Mouse (Mus musculus) induced T-regulatory cell, adult 2 months (primary cell): ENCODE data around the gene Foxn3.

Experiments
- DNase-seq: peaks from one replicate; pipeline ENCODE4 v3.0.0-alpha.2; 2012; ENCODE audit warnings: low read depth

The Foxn3 gene

GRCm38 (mm10) chr12:99385897-99386834, 177.2 kb downstream of the Foxn3 start:
- no peak for DNase-seq

DNA sequence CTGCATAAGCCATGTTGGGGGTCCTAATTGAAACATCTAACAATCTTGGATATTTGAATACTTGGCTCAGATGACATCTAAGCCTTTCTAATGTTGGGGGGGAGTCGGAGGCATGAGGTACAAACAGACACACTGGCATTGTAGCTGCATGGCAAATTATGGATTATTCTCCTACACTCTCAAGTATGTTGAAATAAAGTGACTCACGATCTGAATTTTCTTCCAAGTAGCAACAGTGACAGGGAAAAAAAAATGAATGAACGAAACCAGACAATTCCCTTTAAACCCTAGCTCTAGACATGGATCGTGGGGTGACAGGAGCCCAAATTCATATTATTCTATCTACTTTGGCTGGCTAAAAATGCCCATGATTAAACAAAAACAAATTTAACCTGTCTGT, 178.3 kb downstream of the Foxn3 start:
- DNase-seq = no peak

DNA sequence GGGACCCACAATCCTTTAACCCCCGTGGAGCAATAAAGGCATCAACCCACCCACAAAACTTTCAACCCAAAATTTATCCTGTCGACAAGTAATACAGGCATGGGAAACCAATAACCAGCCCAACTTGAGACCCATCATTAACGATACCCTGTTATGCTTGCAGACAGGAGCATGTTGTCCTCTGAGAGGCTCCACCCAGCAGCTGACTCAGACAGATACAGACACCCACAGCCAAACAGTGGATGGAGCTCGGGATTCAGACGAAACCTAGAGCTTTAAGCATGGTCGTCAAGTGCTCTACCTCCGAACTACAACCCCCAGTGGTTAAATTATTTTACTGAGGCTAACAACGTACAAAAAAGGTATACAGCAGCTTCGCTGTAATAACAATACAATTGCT, 182.1 kb downstream of the Foxn3 start:
- no peak for DNase-seq

DNA sequence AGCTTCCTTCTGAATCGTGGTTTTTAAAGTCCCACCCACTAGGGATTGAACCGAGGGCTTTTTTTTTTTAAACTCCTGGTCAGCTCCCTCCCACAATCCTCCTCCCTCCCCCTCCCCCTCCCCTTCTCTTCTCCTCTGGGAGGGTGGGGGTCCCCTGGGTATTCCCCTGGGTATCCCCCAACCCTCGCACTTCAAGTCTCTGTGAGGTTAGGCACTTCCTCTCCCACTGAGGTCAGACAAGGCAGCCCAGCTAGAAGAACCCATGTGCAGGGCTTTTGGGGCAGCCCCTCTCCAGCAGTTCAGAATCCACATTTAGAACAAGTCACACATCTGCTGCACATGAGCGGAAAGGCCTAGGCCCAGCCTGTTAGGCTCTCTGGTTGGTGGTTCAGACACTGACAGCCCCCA, 182.5 kb downstream of the Foxn3 start:
- DNase-seq = peak; percentile 81

GRCm38 (mm10) chr12:99380124-99380523, 183.3 kb downstream of the Foxn3 start:
- DNase-seq = no peak

- no peak for DNase-seq
Measured at GRCm38 (mm10) chr12:99378284-99378683, 185.1 kb downstream of the Foxn3 start.

GRCm38 (mm10) chr12:99377705-99378104, 185.7 kb downstream of the Foxn3 start:
- no peak for DNase-seq

DNA sequence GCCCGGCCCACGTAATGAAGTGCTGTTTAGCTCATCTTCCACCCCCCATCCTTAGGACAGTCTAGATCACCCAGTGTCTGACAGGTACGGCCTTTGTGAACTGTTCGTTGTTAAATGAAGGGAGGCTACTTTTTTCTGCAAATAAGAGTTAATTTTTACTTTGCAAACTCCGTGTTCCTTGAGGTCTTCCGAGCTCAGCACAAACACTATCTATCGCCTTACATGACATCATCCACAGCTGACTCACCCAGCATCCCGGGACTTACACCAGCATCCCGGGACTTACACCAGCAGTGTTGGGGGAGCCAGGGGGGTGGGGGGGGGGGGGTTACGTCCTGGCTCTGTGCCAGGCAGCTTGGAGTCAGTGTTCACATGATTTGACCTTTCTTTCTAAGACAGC, 186.3 kb downstream of the Foxn3 start:
- no peak for DNase-seq

GRCm38 (mm10) chr12:99375878-99376454, 187.4 kb downstream of the Foxn3 start:
- peak; percentile 53 for DNase-seq

- DNase-seq = no peak
Measured at GRCm38 (mm10) chr12:99375426-99375825, 188.0 kb downstream of the Foxn3 start.

DNA sequence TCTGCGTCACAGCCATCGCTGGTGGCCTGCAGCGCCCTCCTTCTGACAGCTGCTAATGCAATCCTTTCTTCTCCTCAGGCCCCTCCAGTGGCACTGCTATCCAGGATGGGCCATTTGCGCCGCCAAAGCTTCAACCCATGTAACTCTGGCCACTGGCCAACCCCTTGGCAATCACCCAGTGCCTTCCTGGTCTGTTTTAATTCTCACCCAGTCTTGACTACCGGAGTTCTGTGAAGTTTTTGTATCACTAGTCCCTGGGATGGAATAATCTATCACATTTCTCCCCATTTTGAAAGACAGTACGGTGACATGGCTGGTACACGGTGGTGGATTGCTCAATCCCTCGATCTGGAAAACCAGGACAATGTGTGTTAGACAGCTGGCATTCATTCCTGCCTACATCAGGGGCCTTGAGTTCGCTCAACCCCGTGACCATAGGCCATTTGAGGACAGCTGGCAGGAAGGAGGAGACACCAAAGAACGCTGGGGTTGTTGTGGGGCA, 189.2 kb downstream of the Foxn3 start:
- no peak for DNase-seq

- DNase-seq = no peak
Measured at GRCm38 (mm10) chr12:99373584-99373983, 189.8 kb downstream of the Foxn3 start.

- no peak for DNase-seq
Measured at GRCm38 (mm10) chr12:99371500-99371899, 191.9 kb downstream of the Foxn3 start.

- DNase-seq = no peak
Measured at GRCm38 (mm10) chr12:99368251-99368650, 195.1 kb downstream of the Foxn3 start.

DNA sequence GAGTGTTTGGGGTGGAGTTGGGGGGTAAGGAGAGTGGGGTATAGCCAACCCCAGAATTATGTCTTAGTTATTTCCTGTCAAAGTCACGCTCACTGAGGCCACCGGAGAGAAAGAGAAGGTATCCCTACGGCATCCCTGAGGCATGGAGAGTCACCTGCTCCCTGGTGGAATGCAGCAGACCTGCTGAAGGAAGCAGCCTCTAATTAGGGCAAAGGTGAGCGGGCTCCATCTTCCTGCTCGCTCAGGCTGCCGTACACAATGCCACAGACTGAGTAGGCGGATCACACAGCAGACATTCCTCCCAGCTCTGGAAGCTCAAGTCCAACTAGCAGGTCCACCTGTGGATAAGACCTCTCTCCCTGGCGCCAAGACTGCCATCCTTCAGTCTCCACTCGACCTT, 197.4 kb downstream of the Foxn3 start:
- DNase-seq = no peak

DNA sequence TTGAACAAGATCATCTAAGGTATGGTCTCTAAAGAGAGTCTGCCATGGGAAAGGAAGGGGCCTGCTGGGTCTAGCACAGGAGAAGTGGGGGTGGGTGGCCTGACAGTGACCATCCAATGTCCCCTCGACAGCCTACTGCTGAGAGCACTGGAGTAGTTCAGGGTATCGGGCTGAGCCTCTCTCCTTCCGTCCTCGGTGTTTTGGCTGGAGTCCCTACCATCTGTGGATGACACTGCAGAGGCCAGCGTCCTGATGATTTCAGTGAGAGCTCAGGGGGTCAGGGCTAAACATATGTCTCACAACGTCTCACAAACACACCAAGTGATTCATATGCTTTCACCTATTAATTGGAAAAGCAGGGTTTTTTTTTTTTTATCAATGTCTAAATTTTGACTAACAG, 199.2 kb downstream of the Foxn3 start:
- DNase-seq = no peak

GRCm38 (mm10) chr12:99363024-99363423, 200.4 kb downstream of the Foxn3 start:
- no peak for DNase-seq

GRCm38 (mm10) chr12:99361752-99362132, 201.6 kb downstream of the Foxn3 start:
- no peak for DNase-seq

- no peak for DNase-seq
Measured at GRCm38 (mm10) chr12:99360958-99361751, 202.2 kb downstream of the Foxn3 start.

DNA sequence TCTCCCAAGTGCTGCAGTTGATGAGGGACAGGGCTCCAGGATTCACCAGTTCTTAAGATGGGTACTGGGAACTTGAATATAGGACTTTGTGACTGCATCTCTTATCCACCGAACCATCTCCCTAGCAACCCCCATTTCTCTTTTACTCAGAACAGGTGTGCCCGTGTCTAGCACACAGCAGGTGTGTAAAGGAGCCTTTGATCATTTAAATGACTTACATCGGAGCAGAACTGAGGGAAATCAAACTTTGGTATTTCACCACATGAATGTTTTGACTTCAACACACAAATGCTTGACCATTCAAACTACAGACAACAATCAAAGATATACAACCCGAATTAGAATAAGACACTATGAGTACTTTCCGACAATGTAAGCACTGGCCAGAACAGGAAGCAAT, 204.7 kb downstream of the Foxn3 start:
- no peak for DNase-seq

DNA sequence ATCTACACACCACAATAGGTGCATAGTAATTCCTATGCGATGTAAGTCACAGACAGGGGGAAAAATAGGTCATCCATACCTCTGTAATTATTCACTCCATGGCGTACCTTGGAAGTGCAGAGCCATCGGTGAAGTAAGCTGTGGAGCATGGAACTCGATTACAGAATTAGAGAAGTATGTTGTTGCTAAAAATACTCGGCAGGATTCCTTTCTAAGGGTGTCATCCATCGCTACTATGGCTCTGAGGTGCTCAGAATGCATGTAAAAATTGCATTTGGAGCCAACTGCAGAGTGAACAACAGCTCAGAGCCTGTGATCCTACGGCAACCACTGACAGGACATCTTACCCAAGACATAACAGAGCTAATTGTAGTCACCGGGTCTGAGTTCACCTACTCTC, 206.7 kb downstream of the Foxn3 start:
- no peak for DNase-seq

DNA sequence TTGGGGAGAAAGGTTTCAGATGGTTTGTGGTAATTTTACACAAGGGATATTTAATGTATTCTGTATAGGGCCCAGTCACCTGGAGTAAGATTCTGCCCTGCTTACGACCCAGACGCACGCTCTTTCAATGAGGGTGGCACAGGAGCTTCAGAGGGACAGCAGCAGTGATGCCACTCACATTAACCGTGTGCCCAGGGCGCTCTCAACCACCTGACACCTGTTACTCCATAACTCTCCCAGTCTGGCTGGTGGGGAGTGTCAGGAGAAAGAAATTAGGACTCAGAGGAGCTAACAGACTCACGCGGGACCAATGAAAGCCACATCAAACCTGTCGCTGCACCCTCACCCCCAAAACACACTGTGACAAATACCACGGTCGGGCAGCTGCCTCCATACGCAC, 209.7 kb downstream of the Foxn3 start:
- no peak for DNase-seq

GRCm38 (mm10) chr12:99352583-99352982, 210.8 kb downstream of the Foxn3 start:
- no peak for DNase-seq
